Mouse (Mus musculus) adipose tissue, adult 10 weeks (tissue): ENCODE measurements around the gene Vcam1. TPM values are rescaled to one million over a fixed set of nuclear protein-coding genes. Genes with fewer than 3 reads are reported as not detected.

Experiments used
- polyA plus RNA-seq: library from polyadenylated mRNA; stranded (reverse); fragments of 350-450 nt; fragmentation: Illumina TruSeq; extraction: RNeasy Lipid Tissue Mini Kit (QIAGEN cat#74804); gene quantifications from one replicate; pipeline ENCODE4 v1.2.3, GENCODE M21; 2014; ENCODE audit warnings: low read depth, low replicate concordance

Vcam1 gene
- 12.1 TPM for polyA plus RNA-seq

DNA sequence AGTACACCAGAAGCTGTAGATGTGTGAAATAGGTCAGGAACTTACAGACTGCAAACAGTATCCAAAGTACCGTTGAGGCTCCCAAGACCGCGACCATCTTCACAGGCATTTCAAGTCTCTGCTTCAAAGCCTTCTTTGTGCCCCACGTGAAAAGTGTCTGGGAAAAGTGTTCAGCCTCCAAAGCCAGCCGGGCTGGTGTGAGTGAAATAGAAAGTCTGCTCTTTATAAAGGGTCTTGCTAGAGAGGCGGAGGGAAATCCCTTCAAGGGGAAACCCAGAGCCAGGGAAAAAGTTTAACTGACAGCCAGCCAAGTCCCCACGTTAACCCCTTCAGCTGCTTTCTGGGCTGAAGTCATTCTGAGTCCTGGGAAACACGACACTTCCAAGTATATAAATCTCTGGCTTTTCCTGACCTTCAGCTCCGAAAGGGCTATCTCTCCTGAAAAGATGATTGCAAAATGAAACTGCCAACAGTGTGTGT, at the start of gene Vcam1:
Gene Vcam1, minus strand, starts transcription at position 430 of the 480 bp plus-strand sequence.

Other genes with a start within 250 kb of the Vcam1 start
- 8.3 TPM for gene Dph5, start 241.9 kb downstream of the Vcam1 start, polyA plus RNA-seq
- 24.2 TPM for gene Slc30a7, start 122.3 kb downstream of the Vcam1 start, polyA plus RNA-seq
- 14.7 TPM for gene Extl2, start 122.2 kb downstream of the Vcam1 start, polyA plus RNA-seq
- 1.3 TPM for gene Gpr88, start 123.8 kb upstream of the Vcam1 start, polyA plus RNA-seq